ENCODE assay signal across 8 mouse cellular contexts in the genomic region with DNA sequence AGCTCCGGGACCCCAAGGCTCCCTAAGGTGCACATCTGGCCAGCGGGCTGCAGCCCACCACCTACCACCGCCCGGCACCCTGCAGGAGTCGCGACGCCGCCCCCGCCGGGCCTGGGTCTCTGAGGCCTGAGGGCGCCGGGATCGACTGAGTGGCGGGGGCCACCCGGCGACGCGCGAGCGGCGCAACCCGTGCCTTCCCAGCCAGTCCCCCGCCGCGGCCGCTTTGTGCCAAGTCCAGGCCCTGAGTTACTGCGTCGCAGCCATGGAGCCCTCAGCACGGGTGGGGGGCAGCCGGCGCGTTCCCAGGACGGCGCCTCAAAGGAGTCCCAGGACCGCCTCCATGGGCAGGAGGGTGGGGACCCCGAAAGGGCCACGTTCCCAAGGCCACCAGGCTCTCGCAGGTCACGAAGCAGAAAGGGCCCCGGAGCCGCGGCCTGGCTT. TPM values are rescaled to one million over a fixed set of nuclear protein-coding genes. Genes with fewer than 3 reads are reported as not detected.
A peak's percentile ranks its signal among the peaks of the same experiment; 100 is the strongest.
DNase-seq lines count a peak whose midpoint lies in the region; ATAC-seq and TF ChIP-seq lines count a peak whose summit lies in the region.

No protein-coding gene starts in this region.

- H3K9me3 ChIP-seq in forebrain, embryonic 14.5 days (replicated peaks; ENCODE audit: control insufficient read depth, low read length), result no peaks in the 10 kb centered on the region
- no peaks in the 10 kb centered on the region for H3K9me3 ChIP-seq in liver, embryonic 11.5 days (ENCODE audit: control insufficient read depth, low read length)
- H3K9me3 ChIP-seq in stomach, embryonic 16.5 days (replicated peaks; ENCODE audit: control insufficient read depth, low read length), result no peaks in the 10 kb centered on the region

- no peak for TF ChIP-seq CTCF in cerebellum, adult 2 months (IDR thresholded peaks at IDR 0.05; ENCODE audit: borderline replicate concordance, insufficient read depth, low read depth, low read length)

- TF ChIP-seq POLR2A in cerebellum, adult 2 months (IDR thresholded peaks at IDR 0.05; ENCODE audit: borderline replicate concordance, insufficient read depth, low read length), result no peak

- intact Hi-C loops in left cerebral cortex, postnatal 14 days (cut with DNase I), result no loop called here

- DNase-seq in kidney, postnatal 4 days, result peak; percentile 46 to 64
- DNase-seq in kidney, adult 9 months, result no peak
- peak; percentile 45 to 59 for DNase-seq in cerebellum, adult 2 months
- no peak for DNase-seq in forebrain, embryonic 14.5 days (ENCODE audit: low spot score)
- no peak for DNase-seq in liver, embryonic 11.5 days (ENCODE audit: low spot score)
- DNase-seq in thymus, adult 18-20 months, result no peak
- no peak for DNase-seq in left cerebral cortex, postnatal 14 days (ENCODE audit: low spot score in 2 of 2)

- peak overlapping the region; percentile 73 for H3K4me2 ChIP-seq in forebrain, embryonic 14.5 days (ENCODE audit: low read length)
- H3K4me2 ChIP-seq in liver, embryonic 11.5 days, result peak overlapping the region; percentile 66
- peak overlapping the region; percentile 85 for H3K4me2 ChIP-seq in stomach, embryonic 16.5 days (ENCODE audit: low read depth, low read length)

- peaks cover 30% of the 10 kb centered on the region for H3K4me1 ChIP-seq in cerebellum, adult 2 months (ENCODE audit: control insufficient read depth, insufficient read depth, low read length)
- peaks cover 24% of the 10 kb centered on the region for H3K4me1 ChIP-seq in forebrain, embryonic 14.5 days (ENCODE audit: control insufficient read depth, insufficient read depth, low read length)
- peaks cover 25% of the 10 kb centered on the region for H3K4me1 ChIP-seq in liver, embryonic 11.5 days (replicated peaks; ENCODE audit: control insufficient read depth, insufficient read depth, low read length)
- H3K4me1 ChIP-seq in stomach, embryonic 16.5 days (ENCODE audit: control insufficient read depth, insufficient read depth, low read length), result peaks cover 28% of the 10 kb centered on the region

- H3K4me3 ChIP-seq in cerebellum, adult 2 months (replicated peaks; ENCODE audit: insufficient read depth, low read depth, low read length), result peak overlapping the region; percentile 39
- peak overlapping the region; percentile 33 for H3K4me3 ChIP-seq in forebrain, embryonic 14.5 days (ENCODE audit: low read depth, low read length)
- H3K4me3 ChIP-seq in liver, embryonic 11.5 days (ENCODE audit: low read depth, low read length), result peak overlapping the region; percentile 39
- peak overlapping the region; percentile 49 for H3K4me3 ChIP-seq in stomach, embryonic 16.5 days (replicated peaks; ENCODE audit: low read length)

- 9% methylated on average over 42 of the region's 42 CpGs for WGBS in cerebellum, adult 2 months
- WGBS in forebrain, embryonic 14.5 days, result 3% methylated on average over 38 of the region's 42 CpGs
- 5% methylated on average over 34 of the region's 42 CpGs for whole genome bisulfite sequencing in liver, embryonic 11.5 days
- WGBS in stomach, embryonic 16.5 days, result 11% methylated on average over 42 of the region's 42 CpGs

- no peaks in the 10 kb centered on the region for H3K36me3 ChIP-seq in forebrain, embryonic 14.5 days (ENCODE audit: control insufficient read depth, insufficient read depth, low read length)
- no peaks in the 10 kb centered on the region for H3K36me3 ChIP-seq in liver, embryonic 11.5 days (ENCODE audit: control insufficient read depth, insufficient read depth, low read length)
- no peaks in the 10 kb centered on the region for H3K36me3 ChIP-seq in stomach, embryonic 16.5 days (ENCODE audit: control insufficient read depth, insufficient read depth, low read length)

- peak; percentile 54 for ATAC-seq in forebrain, embryonic 14.5 days
- ATAC-seq in liver, embryonic 11.5 days (replicated peaks; ENCODE audit: low FRiP score), result peak; percentile 41
- ATAC-seq in stomach, embryonic 16.5 days (ENCODE audit: insufficient read depth, low FRiP score), result peak; percentile 25; the same call in 1 of the 2 replicates

- H3K9ac ChIP-seq in forebrain, embryonic 14.5 days (ENCODE audit: low read length), result peak overlapping the region; percentile 68
- peak overlapping the region; percentile 6; the same call in 1 of the 2 replicates for H3K9ac ChIP-seq in liver, embryonic 11.5 days (ENCODE audit: low read depth, low read length)
- peak overlapping the region; percentile 73 for H3K9ac ChIP-seq in stomach, embryonic 16.5 days (ENCODE audit: low read length)

- no peak overlapping the region for H3K27ac ChIP-seq in cerebellum, adult 2 months (ENCODE audit: insufficient read depth, low read length)
- no peak overlapping the region for H3K27ac ChIP-seq in forebrain, embryonic 14.5 days (ENCODE audit: low read depth, low read length)
- no peak overlapping the region for H3K27ac ChIP-seq in liver, embryonic 11.5 days (ENCODE audit: low read depth, low read length)
- no peak overlapping the region for H3K27ac ChIP-seq in stomach, embryonic 16.5 days (ENCODE audit: low read length)

- no peaks in the 10 kb centered on the region for H3K27me3 ChIP-seq in cerebellum, adult 2 months (ENCODE audit: control insufficient read depth, insufficient read depth, low read length)
- H3K27me3 ChIP-seq in forebrain, embryonic 14.5 days (replicated peaks; ENCODE audit: control insufficient read depth, insufficient read depth, low read length), result no peaks in the 10 kb centered on the region
- H3K27me3 ChIP-seq in liver, embryonic 11.5 days (replicated peaks; ENCODE audit: control insufficient read depth, insufficient read depth, low read length), result peaks cover 8% of the 10 kb centered on the region
- no peaks in the 10 kb centered on the region for H3K27me3 ChIP-seq in stomach, embryonic 16.5 days (ENCODE audit: control insufficient read depth, insufficient read depth, low read length)

RNA-seq across cellular contexts. Expression of gene Zfp423, which starts 15.7 kb away (rescaled TPM):
- polyA plus RNA-seq in cerebellum, adult 2 months (2012; rRNA removed), result 38.1 and 40.1 TPM in 2 replicates
- 26.4 and 27.9 TPM in 2 replicates for polyA plus RNA-seq in forebrain, embryonic 14.5 days (2014; fragmentation: Nextera tagmentation; extraction: Ambion mirVana)
- polyA plus RNA-seq in liver, embryonic 11.5 days (2014; fragmentation: Nextera tagmentation; extraction: Ambion mirVana), result 4.8 and 5.8 TPM in 2 replicates
- 4.9 and 7.0 TPM in 2 replicates for polyA plus RNA-seq in stomach, embryonic 16.5 days (2015; fragmentation: Nextera tagmentation; extraction: Ambion mirVana)
- total RNA-seq in left cerebral cortex, postnatal 14 days (2021), result 10 to 100 TPM; 20.4 to 27.4 TPM

Comparison
In these comparisons a context has a peak if more than half of its experiments do, and no peak if none do; other contexts are left out.
1. DNase-seq: peak in kidney, postnatal 4 days (2 of 2) and cerebellum, adult 2 months (2 of 2); none in kidney, adult 9 months (single experiment), forebrain, embryonic 14.5 days (single experiment), liver, embryonic 11.5 days (single experiment), thymus, adult 18-20 months (0 of 2) and left cerebral cortex, postnatal 14 days (0 of 2).
2. H3K9ac ChIP-seq: peak in every context shown above with its lines; median percentile 73 in stomach, embryonic 16.5 days; 68 in forebrain, embryonic 14.5 days; 6 in liver, embryonic 11.5 days.
3. Peak in every context shown above with its lines, with median percentiles within 50 percentile points of each other: H3K4me3 ChIP-seq, ATAC-seq and H3K4me2 ChIP-seq.